ENCODE assay signal across 9 mouse cellular contexts in genomic region chr5:108015422-108015821, GRCm38 (mm10). TPM values are rescaled to one million over a fixed set of nuclear protein-coding genes. Genes with fewer than 3 reads are reported as not detected.
A peak's percentile ranks its signal among the peaks of the same experiment; 100 is the strongest.
DNase-seq lines count a peak whose midpoint lies in the region; ATAC-seq lines count a peak whose summit lies in the region.
"Had no signal": no experiment of that assay in that cellular context is flagged by ENCODE, and none has a peak within 500 bp of the region (broad histone marks: within the 10 kb centered on the region; RNA-seq: fewer than 3 reads in every experiment).

No protein-coding gene starts in this region.

- 55% methylated on average over 7 of the region's 7 CpGs for WGBS in kidney, embryonic 16.5 days
- WGBS in kidney, embryonic 14.5 days: 67% methylated on average over 7 of the region's 7 CpGs
- 40% methylated on average over 7 of the region's 7 CpGs for whole genome bisulfite sequencing in heart, embryonic 13.5 days
- 64% methylated on average over 7 of the region's 7 CpGs for WGBS in forebrain, embryonic 16.5 days

- H3K9ac ChIP-seq in kidney, embryonic 16.5 days (replicated peaks; ENCODE audit: low read length): no peak overlapping the region
- no peak overlapping the region for H3K9ac ChIP-seq in kidney, embryonic 14.5 days (ENCODE audit: low read depth, low read length)
- H3K9ac ChIP-seq in heart, embryonic 13.5 days: no peak overlapping the region
- no peak overlapping the region for H3K9ac ChIP-seq in forebrain, embryonic 16.5 days (replicated peaks; ENCODE audit: low read depth, low read length)

- peak; percentile 63; the same call in 1 of the 2 replicates for ATAC-seq in kidney, embryonic 16.5 days (ENCODE audit: low FRiP score, low TSS enrichment)
- ATAC-seq in kidney, embryonic 14.5 days (ENCODE audit: low FRiP score, low TSS enrichment): no peak
- peak; percentile 74 for ATAC-seq in heart, embryonic 13.5 days (ENCODE audit: extremely low read depth, insufficient number of reproducible peaks, low FRiP score, low TSS enrichment)
- peak; percentile 63 for ATAC-seq in megakaryocyte progenitor cell, adult 5-6 weeks (replicated peaks; ENCODE audit: poor library complexity)
- no peak for ATAC-seq in forebrain, embryonic 16.5 days
- ATAC-seq: lung, postnatal 0 days had no signal

- no peaks in the 10 kb centered on the region for H3K36me3 ChIP-seq in kidney, embryonic 16.5 days (ENCODE audit: insufficient read depth, low read length)
- H3K36me3 ChIP-seq in kidney, embryonic 14.5 days (ENCODE audit: control insufficient read depth, insufficient read depth, low read length): no peaks in the 10 kb centered on the region
- no peaks in the 10 kb centered on the region for H3K36me3 ChIP-seq in heart, embryonic 13.5 days
- H3K36me3 ChIP-seq in forebrain, embryonic 16.5 days (ENCODE audit: control insufficient read depth, insufficient read depth): no peaks in the 10 kb centered on the region

- H3K4me1 ChIP-seq in kidney, embryonic 16.5 days (ENCODE audit: insufficient read depth, low read length): 0 out of 2 replicates have a peak, but pooled peaks cover 4% of the 10 kb centered on the region
- H3K4me1 ChIP-seq in kidney, embryonic 14.5 days (ENCODE audit: control insufficient read depth, insufficient read depth, low read length): no peaks in the 10 kb centered on the region
- peaks cover 11% of the 10 kb centered on the region for H3K4me1 ChIP-seq in heart, embryonic 13.5 days
- H3K4me1 ChIP-seq in forebrain, embryonic 16.5 days (replicated peaks; ENCODE audit: control insufficient read depth, insufficient read depth, low read length): no peaks in the 10 kb centered on the region

- H3K4me3 ChIP-seq in kidney, embryonic 16.5 days (ENCODE audit: low read length): no peak overlapping the region
- H3K4me3 ChIP-seq in kidney, embryonic 14.5 days (ENCODE audit: low read length): no peak overlapping the region
- H3K4me3 ChIP-seq in heart, embryonic 13.5 days: no peak overlapping the region
- no peak overlapping the region for H3K4me3 ChIP-seq in forebrain, embryonic 16.5 days (replicated peaks; ENCODE audit: low read length)

- H3K9me3 ChIP-seq in kidney, embryonic 16.5 days (ENCODE audit: low read length): no peaks in the 10 kb centered on the region
- no peaks in the 10 kb centered on the region for H3K9me3 ChIP-seq in kidney, embryonic 14.5 days (ENCODE audit: control insufficient read depth, low read length)
- no peaks in the 10 kb centered on the region for H3K9me3 ChIP-seq in heart, embryonic 13.5 days
- no peaks in the 10 kb centered on the region for H3K9me3 ChIP-seq in forebrain, embryonic 16.5 days (ENCODE audit: control insufficient read depth, low read length)

- H3K4me2 ChIP-seq in kidney, embryonic 16.5 days (replicated peaks; ENCODE audit: low read depth, low read length): no peak overlapping the region
- H3K4me2 ChIP-seq in kidney, embryonic 14.5 days (replicated peaks; ENCODE audit: low read depth, low read length): no peak overlapping the region
- H3K4me2 ChIP-seq in heart, embryonic 13.5 days: peak overlapping the region; percentile 30; the same call in 1 of the 2 replicates
- no peak overlapping the region for H3K4me2 ChIP-seq in forebrain, embryonic 16.5 days (ENCODE audit: low read length)

- DNase-seq in adrenal gland, postnatal 10 days: peak; percentile 69
- DNase-seq in thymus, postnatal 36 days: no peak
- DNase-seq: cerebellum, postnatal 25 days had no signal

- no peaks in the 10 kb centered on the region for H3K27me3 ChIP-seq in kidney, embryonic 16.5 days (ENCODE audit: insufficient read depth, low read length)
- no peaks in the 10 kb centered on the region for H3K27me3 ChIP-seq in kidney, embryonic 14.5 days (ENCODE audit: control insufficient read depth, insufficient read depth, low read length)
- no peaks in the 10 kb centered on the region for H3K27me3 ChIP-seq in heart, embryonic 13.5 days (replicated peaks)
- no peaks in the 10 kb centered on the region for H3K27me3 ChIP-seq in forebrain, embryonic 16.5 days (replicated peaks; ENCODE audit: control insufficient read depth, insufficient read depth, low read length)

- no peak overlapping the region for H3K27ac ChIP-seq in kidney, embryonic 16.5 days (ENCODE audit: low read length)
- no peak overlapping the region for H3K27ac ChIP-seq in kidney, embryonic 14.5 days (ENCODE audit: low read depth, low read length)
- H3K27ac ChIP-seq in heart, embryonic 13.5 days (replicated peaks): peak overlapping the region; percentile 52
- H3K27ac ChIP-seq in forebrain, embryonic 16.5 days (ENCODE audit: low read length): no peak overlapping the region

RNA-seq across cellular contexts. Expression of gene Fam69a, which starts 28.5 kb away (rescaled TPM):
- polyA plus RNA-seq in kidney, embryonic 16.5 days (2015; fragmentation: Nextera tagmentation; extraction: Ambion mirVana): 19.6 and 20.8 TPM in 2 replicates
- 18.3 and 22.0 TPM in 2 replicates for polyA plus RNA-seq in kidney, embryonic 14.5 days (2014; fragmentation: Nextera tagmentation; extraction: Ambion mirVana)
- total RNA-seq in adrenal gland, postnatal 10 days (2021): 10 to 100 TPM; 18.0 to 18.5 TPM
- polyA plus RNA-seq in heart, embryonic 13.5 days (2015; fragmentation: Nextera tagmentation; extraction: Ambion mirVana): 17.9 and 20.3 TPM in 2 replicates
- 43.3 and 48.4 TPM in 2 replicates for total RNA-seq in megakaryocyte progenitor cell, adult 5-6 weeks (2015)
- 16.2 and 27.8 TPM in 2 replicates for total RNA-seq in megakaryocyte progenitor cell, adult 5-6 weeks (2017)
- polyA plus RNA-seq in forebrain, embryonic 16.5 days (2015; fragmentation: Nextera tagmentation; extraction: Ambion mirVana): 38.7 and 43.2 TPM in 2 replicates

RNA-seq across cellular contexts. Expression of gene Mtf2, which starts 50.1 kb away (rescaled TPM):
- 91.5 and 97.4 TPM in 2 replicates for polyA plus RNA-seq in kidney, embryonic 16.5 days (2015; fragmentation: Nextera tagmentation; extraction: Ambion mirVana)
- 88.3 and 103 TPM in 2 replicates for polyA plus RNA-seq in kidney, embryonic 14.5 days (2014; fragmentation: Nextera tagmentation; extraction: Ambion mirVana)
- total RNA-seq in adrenal gland, postnatal 10 days (2021): 10 to 100 TPM; 22.2 to 32.3 TPM
- 71.7 and 76.4 TPM in 2 replicates for polyA plus RNA-seq in heart, embryonic 13.5 days (2015; fragmentation: Nextera tagmentation; extraction: Ambion mirVana)
- 101 and 125 TPM in 2 replicates for total RNA-seq in megakaryocyte progenitor cell, adult 5-6 weeks (2015)
- total RNA-seq in megakaryocyte progenitor cell, adult 5-6 weeks (2017): 102 and 137 TPM in 2 replicates
- polyA plus RNA-seq in forebrain, embryonic 16.5 days (2015; fragmentation: Nextera tagmentation; extraction: Ambion mirVana): 133 and 139 TPM in 2 replicates

Comparison
In these comparisons a context has a peak if more than half of its experiments do, and no peak if none do; other contexts are left out.
1. ATAC-seq: peak in kidney, embryonic 16.5 days (single experiment), heart, embryonic 13.5 days (single experiment) and megakaryocyte progenitor cell, adult 5-6 weeks (single experiment); none in kidney, embryonic 14.5 days (single experiment) and forebrain, embryonic 16.5 days (single experiment).